Mouse (Mus musculus): Measurements from ENCODE around the gene Gucy1b2. TPM values are rescaled to one million over a fixed set of nuclear protein-coding genes. Genes with fewer than 3 reads are reported as not detected.

Gucy1b2 gene
- polyA plus RNA-seq, 1 experiment from 2014 or later = not detected

DNA sequence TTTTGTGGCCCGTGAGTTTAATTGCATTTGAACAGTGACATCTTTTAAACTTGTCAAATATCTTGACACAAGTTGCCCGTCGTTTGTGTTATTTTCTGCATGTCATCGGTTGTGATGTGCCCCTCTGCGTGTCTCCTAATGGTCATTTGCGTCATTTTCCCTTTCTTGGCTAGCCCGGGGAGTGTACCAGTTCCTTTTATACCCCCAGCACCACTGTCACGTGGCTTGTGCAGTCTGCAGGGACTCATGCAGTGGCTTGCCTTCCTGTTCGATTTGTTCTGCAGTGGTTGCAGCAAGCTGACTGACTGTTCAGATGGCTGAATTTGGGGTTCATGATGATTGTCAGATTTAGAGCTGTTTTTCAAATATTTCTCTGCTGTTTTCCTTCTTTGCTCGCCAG is 82.1 kb downstream of the Gucy1b2 start:
- no peak for ATAC-seq (replicated peaks; ENCODE audit: insufficient number of reproducible peaks, low FRiP score, low TSS enrichment)
- Histone ChIP-seq H3K27ac (ENCODE audit: low read depth, low read length) (peak overlapping the region; percentile 13; the same call in 1 of the 2 replicates), H3K36me3 (ENCODE audit: control insufficient read depth, insufficient read depth, low read length) (peaks cover 5% of the 10 kb centered on the region), H3K4me1 (ENCODE audit: control insufficient read depth, insufficient read depth, low read length) (peaks cover 28% of the 10 kb centered on the region), H3K9ac (ENCODE audit: low read depth, low read length) (no peak overlapping the region), H3K4me3 (ENCODE audit: low read depth, low read length) (no peak overlapping the region), H3K4me2 (no peak overlapping the region; the same call in 1 of the 2 replicates), H3K9me3 (replicated peaks; ENCODE audit: control insufficient read depth, low read length) (no peaks in the 10 kb centered on the region), H3K27me3 (ENCODE audit: control insufficient read depth, insufficient read depth, low read length) (no peaks in the 10 kb centered on the region)
- 60% methylated on average over 10 of the region's 10 CpGs for WGBS (ENCODE audit: insufficient replicate concordance)

DNA sequence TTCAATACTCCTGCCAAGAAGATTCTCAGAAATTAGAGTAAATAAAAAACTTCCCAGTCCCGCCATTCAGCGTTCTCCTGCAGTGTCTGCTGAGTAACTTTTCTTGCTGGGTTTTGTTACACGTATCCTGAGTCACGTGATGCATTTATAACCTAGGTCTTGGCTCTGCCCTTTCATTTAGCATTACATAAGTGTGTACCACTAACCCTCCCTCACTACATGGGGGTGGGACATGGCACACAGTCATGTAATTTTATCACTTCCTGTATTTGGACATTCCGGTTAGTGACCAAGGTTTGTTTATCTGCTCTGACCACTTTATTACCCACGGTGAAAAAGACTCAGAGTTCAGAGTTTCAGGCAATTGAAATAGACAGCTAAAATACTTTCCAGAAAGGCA is 85.3 kb downstream of the Gucy1b2 start:
- Histone ChIP-seq H3K27me3 (ENCODE audit: control insufficient read depth, insufficient read depth, low read length) (no peaks in the 10 kb centered on the region), H3K9me3 (replicated peaks; ENCODE audit: control insufficient read depth, low read length) (no peaks in the 10 kb centered on the region), H3K36me3 (ENCODE audit: control insufficient read depth, insufficient read depth, low read length) (no peaks in the 10 kb centered on the region), H3K9ac (ENCODE audit: low read depth, low read length) (no peak overlapping the region), H3K27ac (ENCODE audit: low read depth, low read length) (no peak overlapping the region), H3K4me2 (no peak overlapping the region), H3K4me1 (ENCODE audit: control insufficient read depth, insufficient read depth, low read length) (peaks cover 20% of the 10 kb centered on the region), H3K4me3 (ENCODE audit: low read depth, low read length) (no peak overlapping the region)
- WGBS (ENCODE audit: insufficient replicate concordance) = 72% methylated on average over 6 of the region's 6 CpGs
- ATAC-seq (replicated peaks; ENCODE audit: insufficient number of reproducible peaks, low FRiP score, low TSS enrichment) = no peak

DNA sequence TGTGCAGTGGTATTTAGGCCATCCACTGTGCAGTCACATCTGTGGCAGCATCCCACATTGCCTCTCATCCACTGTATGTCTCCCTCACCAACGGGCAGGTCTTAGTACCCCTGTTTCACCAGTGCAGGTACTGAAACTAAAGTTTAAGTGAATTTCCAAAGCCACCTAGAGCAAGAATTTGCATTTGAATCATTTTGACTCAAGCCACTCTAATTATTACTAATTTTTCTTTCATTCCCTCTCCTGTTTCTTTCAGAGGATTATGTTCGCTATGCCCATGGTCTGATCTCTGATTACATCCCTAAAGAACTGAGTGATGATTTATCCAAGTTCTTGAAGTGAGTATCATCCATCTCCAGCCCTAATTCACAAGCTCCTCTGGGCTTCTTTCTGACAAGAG is 92.3 kb downstream of the Gucy1b2 start:
- Histone ChIP-seq H3K4me2 (no peak overlapping the region), H3K27me3 (ENCODE audit: control insufficient read depth, insufficient read depth, low read length) (no peaks in the 10 kb centered on the region), H3K9me3 (replicated peaks; ENCODE audit: control insufficient read depth, low read length) (no peaks in the 10 kb centered on the region), H3K4me3 (ENCODE audit: low read depth, low read length) (no peak overlapping the region), H3K9ac (ENCODE audit: low read depth, low read length) (no peak overlapping the region), H3K4me1 (ENCODE audit: control insufficient read depth, insufficient read depth, low read length) (no peaks in the 10 kb centered on the region), H3K27ac (ENCODE audit: low read depth, low read length) (no peak overlapping the region), H3K36me3 (ENCODE audit: control insufficient read depth, insufficient read depth, low read length) (peaks cover 11% of the 10 kb centered on the region)
- WGBS (ENCODE audit: insufficient replicate concordance) = 86% methylated on average over 2 of the region's 2 CpGs
- ATAC-seq (replicated peaks; ENCODE audit: insufficient number of reproducible peaks, low FRiP score, low TSS enrichment) = no peak

DNA sequence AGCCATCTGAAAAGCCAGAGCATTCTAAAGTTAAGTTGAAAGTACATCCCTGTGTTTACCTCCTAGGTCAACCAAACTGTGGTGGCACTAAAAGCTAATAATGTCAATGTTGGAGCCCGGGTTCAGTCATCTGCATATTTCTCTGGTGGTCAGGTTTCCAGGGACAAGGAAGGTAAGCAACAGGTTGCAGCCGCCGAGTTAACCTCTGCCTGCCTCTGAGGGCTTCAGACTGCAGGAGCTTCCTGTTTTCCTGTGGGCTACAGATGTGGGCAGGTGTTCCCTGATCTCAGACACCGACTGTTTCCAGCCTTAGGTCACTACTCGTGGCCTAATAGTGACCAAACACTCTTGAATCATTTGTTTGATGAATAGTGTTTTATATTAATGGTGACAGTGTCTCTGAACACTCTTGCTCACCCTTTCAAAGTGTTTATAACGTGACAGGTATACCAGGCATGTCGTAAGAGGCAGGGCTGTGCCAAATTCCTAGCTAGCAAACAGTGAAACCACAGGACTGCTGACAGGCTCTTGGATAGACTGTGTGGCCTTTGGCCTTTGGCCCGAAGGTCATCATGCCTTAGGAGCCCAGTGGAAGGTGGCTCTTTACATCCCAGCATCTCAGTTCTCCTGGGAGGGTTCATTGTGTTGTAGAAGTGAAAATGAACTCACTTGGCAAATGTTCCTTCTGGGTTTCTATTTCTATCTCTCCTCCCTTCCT is 94.7 kb downstream of the Gucy1b2 start:
- H3K36me3 ChIP-seq (ENCODE audit: control insufficient read depth, insufficient read depth, low read length) = peaks cover 11% of the 10 kb centered on the region
- 76% methylated on average over 8 of the region's 8 CpGs for WGBS (ENCODE audit: insufficient replicate concordance)
- H3K4me3 ChIP-seq (ENCODE audit: low read depth, low read length) = no peak overlapping the region
- no peak overlapping the region for H3K9ac ChIP-seq (ENCODE audit: low read depth, low read length)
- no peaks in the 10 kb centered on the region for H3K9me3 ChIP-seq (replicated peaks; ENCODE audit: control insufficient read depth, low read length)
- no peaks in the 10 kb centered on the region for H3K4me1 ChIP-seq (ENCODE audit: control insufficient read depth, insufficient read depth, low read length)
- ATAC-seq (replicated peaks; ENCODE audit: insufficient number of reproducible peaks, low FRiP score, low TSS enrichment) = no peak
- no peak overlapping the region for H3K4me2 ChIP-seq
- no peaks in the 10 kb centered on the region for H3K27me3 ChIP-seq (ENCODE audit: control insufficient read depth, insufficient read depth, low read length)
- H3K27ac ChIP-seq (ENCODE audit: low read depth, low read length) = no peak overlapping the region

DNA sequence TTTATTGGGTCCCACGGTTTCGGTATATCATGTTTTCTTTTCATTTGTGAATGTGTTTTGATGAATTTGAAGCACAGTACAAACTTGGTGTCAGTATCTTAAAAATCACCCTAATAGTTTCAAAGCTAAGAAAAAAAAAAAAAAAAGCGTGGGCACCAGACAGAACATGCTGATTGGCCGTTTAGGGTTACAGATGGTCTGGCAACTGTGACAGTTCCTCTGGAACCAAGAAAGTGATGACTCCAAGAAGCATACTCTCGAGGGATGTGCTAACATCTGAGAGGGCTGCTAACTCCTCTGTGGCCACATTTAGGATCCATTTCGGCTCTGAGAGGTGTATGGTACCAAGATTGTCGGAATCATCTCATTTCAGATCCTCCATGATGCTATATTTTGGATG is 100.9 kb downstream of the Gucy1b2 start:
- no peaks in the 10 kb centered on the region for H3K4me1 ChIP-seq (ENCODE audit: control insufficient read depth, insufficient read depth, low read length)
- ATAC-seq (replicated peaks; ENCODE audit: insufficient number of reproducible peaks, low FRiP score, low TSS enrichment) = no peak
- no peak overlapping the region for H3K4me3 ChIP-seq (ENCODE audit: low read depth, low read length)
- H3K36me3 ChIP-seq (ENCODE audit: control insufficient read depth, insufficient read depth, low read length) = no peaks in the 10 kb centered on the region; the same call in 1 of the 2 replicates
- WGBS (ENCODE audit: insufficient replicate concordance) = 81% methylated on average over 7 of the region's 7 CpGs
- no peak overlapping the region for H3K9ac ChIP-seq (ENCODE audit: low read depth, low read length)
- no peak overlapping the region for H3K27ac ChIP-seq (ENCODE audit: low read depth, low read length)
- no peaks in the 10 kb centered on the region for H3K27me3 ChIP-seq (ENCODE audit: control insufficient read depth, insufficient read depth, low read length)
- H3K9me3 ChIP-seq (replicated peaks; ENCODE audit: control insufficient read depth, low read length) = no peaks in the 10 kb centered on the region
- no peak overlapping the region for H3K4me2 ChIP-seq

DNA sequence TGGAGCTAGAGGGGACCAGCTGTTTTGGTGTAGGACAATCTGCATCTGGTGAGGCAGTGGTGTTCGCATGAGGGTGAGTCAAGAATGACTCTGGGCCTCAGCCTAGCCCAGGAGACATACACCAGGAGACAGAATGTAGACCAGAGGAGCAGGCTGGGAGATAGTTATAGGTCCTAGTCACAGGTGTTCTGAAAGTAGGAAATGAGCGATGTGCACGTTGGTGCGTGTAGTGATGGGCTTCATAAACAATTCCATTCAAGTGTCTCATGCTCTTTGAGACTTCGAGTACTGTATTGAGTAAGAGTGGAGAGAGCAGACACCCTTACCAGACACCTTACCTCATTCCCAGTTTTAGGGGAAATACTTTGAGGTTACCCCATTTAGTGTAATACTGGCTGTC is 102.3 kb downstream of the Gucy1b2 start:
- H3K4me2 ChIP-seq = no peak overlapping the region
- 86% methylated on average over 5 of the region's 5 CpGs for WGBS (ENCODE audit: insufficient replicate concordance)
- no peak overlapping the region for H3K9ac ChIP-seq (ENCODE audit: low read depth, low read length)
- H3K36me3 ChIP-seq (ENCODE audit: control insufficient read depth, insufficient read depth, low read length) = no peaks in the 10 kb centered on the region; the same call in 1 of the 2 replicates
- no peaks in the 10 kb centered on the region for H3K27me3 ChIP-seq (ENCODE audit: control insufficient read depth, insufficient read depth, low read length)
- H3K4me3 ChIP-seq (ENCODE audit: low read depth, low read length) = no peak overlapping the region
- H3K4me1 ChIP-seq (ENCODE audit: control insufficient read depth, insufficient read depth, low read length) = 0 out of 2 replicates have a peak, but pooled peaks cover 3% of the 10 kb centered on the region
- H3K9me3 ChIP-seq (replicated peaks; ENCODE audit: control insufficient read depth, low read length) = no peaks in the 10 kb centered on the region
- ATAC-seq (replicated peaks; ENCODE audit: insufficient number of reproducible peaks, low FRiP score, low TSS enrichment) = no peak
- no peak overlapping the region for H3K27ac ChIP-seq (ENCODE audit: low read depth, low read length)

DNA sequence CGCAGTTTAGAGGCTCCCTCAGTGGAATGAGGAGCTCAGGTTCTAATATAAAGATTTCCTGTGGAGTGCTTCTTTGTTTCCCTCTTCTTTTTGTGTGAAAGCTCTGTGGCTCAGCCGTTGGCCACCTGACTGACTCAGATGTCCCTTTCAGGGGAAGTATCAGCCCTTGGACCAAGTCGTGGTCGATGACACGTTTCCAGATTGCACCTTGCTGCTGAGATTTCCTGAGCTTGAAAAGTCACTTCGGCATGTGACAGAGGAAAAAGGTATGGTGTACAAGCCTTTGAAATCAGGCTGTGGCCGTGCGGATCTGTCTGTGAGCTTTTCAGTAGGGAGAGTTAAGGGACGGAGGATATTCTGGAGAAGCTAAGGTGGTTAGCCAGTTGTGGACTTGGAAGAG is 102.7 kb downstream of the Gucy1b2 start:
- H3K36me3 ChIP-seq (ENCODE audit: control insufficient read depth, insufficient read depth, low read length) = no peaks in the 10 kb centered on the region
- no peak overlapping the region for H3K9ac ChIP-seq (ENCODE audit: low read depth, low read length)
- no peak overlapping the region for H3K4me2 ChIP-seq
- H3K27me3 ChIP-seq (ENCODE audit: control insufficient read depth, insufficient read depth, low read length) = no peaks in the 10 kb centered on the region
- WGBS (ENCODE audit: insufficient replicate concordance) = 86% methylated on average over 9 of the region's 9 CpGs
- 0 out of 2 replicates have a peak, but pooled peaks cover 3% of the 10 kb centered on the region for H3K4me1 ChIP-seq (ENCODE audit: control insufficient read depth, insufficient read depth, low read length)
- ATAC-seq (replicated peaks; ENCODE audit: insufficient number of reproducible peaks, low FRiP score, low TSS enrichment) = no peak
- H3K27ac ChIP-seq (ENCODE audit: low read depth, low read length) = no peak overlapping the region
- no peak overlapping the region for H3K4me3 ChIP-seq (ENCODE audit: low read depth, low read length)
- H3K9me3 ChIP-seq (replicated peaks; ENCODE audit: control insufficient read depth, low read length) = no peaks in the 10 kb centered on the region

DNA sequence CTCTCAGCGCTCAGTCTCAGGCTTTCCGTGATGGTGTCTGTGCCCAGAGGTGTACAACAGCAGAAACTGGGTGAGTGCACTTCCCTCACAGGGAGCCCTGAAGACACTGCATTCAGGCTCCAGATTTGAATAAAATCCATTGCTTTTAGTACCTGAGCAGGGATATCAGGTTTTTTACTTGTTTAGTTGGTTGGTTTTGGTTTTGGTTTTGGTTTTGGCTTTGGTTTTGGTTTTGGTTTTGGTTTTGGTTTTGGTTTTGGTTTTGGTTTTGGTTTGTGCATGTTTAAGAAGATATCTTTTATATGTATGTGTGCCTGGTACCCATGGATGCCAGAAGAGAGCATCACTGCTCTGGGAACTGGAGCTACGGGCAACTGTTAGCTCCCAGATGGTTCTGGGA is 105.2 kb downstream of the Gucy1b2 start:
- Histone ChIP-seq H3K4me1 (ENCODE audit: control insufficient read depth, insufficient read depth, low read length) (0 out of 2 replicates have a peak, but pooled peaks cover 3% of the 10 kb centered on the region), H3K27me3 (ENCODE audit: control insufficient read depth, insufficient read depth, low read length) (no peaks in the 10 kb centered on the region), H3K36me3 (ENCODE audit: control insufficient read depth, insufficient read depth, low read length) (no peaks in the 10 kb centered on the region), H3K9ac (ENCODE audit: low read depth, low read length) (no peak overlapping the region), H3K4me3 (ENCODE audit: low read depth, low read length) (no peak overlapping the region), H3K27ac (ENCODE audit: low read depth, low read length) (no peak overlapping the region), H3K9me3 (replicated peaks; ENCODE audit: control insufficient read depth, low read length) (no peaks in the 10 kb centered on the region), H3K4me2 (no peak overlapping the region)
- no peak for ATAC-seq (replicated peaks; ENCODE audit: insufficient number of reproducible peaks, low FRiP score, low TSS enrichment)
- 91% methylated on average over 3 of the region's 3 CpGs for WGBS (ENCODE audit: insufficient replicate concordance)

DNA sequence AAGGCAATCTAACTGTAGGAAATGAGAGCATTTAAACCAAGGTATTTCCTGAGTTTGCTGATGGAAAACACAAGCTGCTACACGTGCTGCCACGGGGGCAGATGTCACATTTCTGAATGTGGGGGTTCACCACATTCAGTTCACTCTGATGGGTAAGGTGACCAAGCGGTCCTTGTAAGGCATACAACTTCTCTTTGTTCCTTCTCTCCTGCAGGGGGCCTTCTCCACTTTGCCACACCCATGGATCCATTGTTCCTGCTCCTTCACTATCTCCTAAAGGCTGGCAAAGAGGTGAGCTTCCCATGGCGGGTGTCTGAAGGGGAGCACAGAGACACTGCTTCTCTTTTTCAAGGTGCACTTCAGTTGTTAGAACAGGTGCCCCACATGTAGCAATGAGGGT is 105.9 kb downstream of the Gucy1b2 start:
- Histone ChIP-seq H3K27ac (ENCODE audit: low read depth, low read length) (no peak overlapping the region), H3K4me2 (no peak overlapping the region), H3K36me3 (ENCODE audit: control insufficient read depth, insufficient read depth, low read length) (no peaks in the 10 kb centered on the region), H3K9ac (ENCODE audit: low read depth, low read length) (no peak overlapping the region), H3K9me3 (replicated peaks; ENCODE audit: control insufficient read depth, low read length) (no peaks in the 10 kb centered on the region), H3K4me3 (ENCODE audit: low read depth, low read length) (no peak overlapping the region), H3K27me3 (ENCODE audit: control insufficient read depth, insufficient read depth, low read length) (no peaks in the 10 kb centered on the region), H3K4me1 (ENCODE audit: control insufficient read depth, insufficient read depth, low read length) (0 out of 2 replicates have a peak, but pooled peaks cover 3% of the 10 kb centered on the region)
- 81% methylated on average over 4 of the region's 4 CpGs for WGBS (ENCODE audit: insufficient replicate concordance)
- ATAC-seq (replicated peaks; ENCODE audit: insufficient number of reproducible peaks, low FRiP score, low TSS enrichment) = no peak

Data from heart, embryonic 11.5 days (tissue).